Mouse (Mus musculus) neural tube, embryonic 12.5 days (tissue): Measurements from ENCODE around the gene Pomc. TPM values are rescaled to one million over a fixed set of nuclear protein-coding genes. Genes with fewer than 3 reads are reported as not detected.

Experiments used
- ATAC-seq: fragments of 200-750 bp; cut with Nextera tagmentation; 2 replicates; pipeline ENCODE4 v1.8.0; 2017; ENCODE audit warnings: low read depth, mild to moderate bottlenecking, moderate TSS enrichment, moderate library complexity; ENCODE audit not compliant: low FRiP score
- H3K27ac ChIP-seq: fragments of 300-500 bp; sonication (generic); 2 replicates; pipeline ENCODE4 v1.5.1; 2016
- H3K27me3 ChIP-seq: fragments of 300-500 bp; sonication (generic); replicated peaks from 2 replicates; pipeline ENCODE4 v1.6.1; 2016; ENCODE audit warnings: mild to moderate bottlenecking
- H3K36me3 ChIP-seq: fragments of 300-500 bp; sonication (generic); 2 replicates; pipeline ENCODE4 v1.6.1; 2016; ENCODE audit warnings: mild to moderate bottlenecking
- H3K4me1 ChIP-seq: fragments of 300-500 bp; sonication (generic); 2 replicates; pipeline ENCODE4 v1.6.1; 2016
- H3K4me2 ChIP-seq: fragments of 300-500 bp; sonication (generic); replicated peaks from 2 replicates; pipeline ENCODE4 v1.6.1; 2016; ENCODE audit warnings: mild to moderate bottlenecking
- H3K4me3 ChIP-seq: fragments of 300-500 bp; sonication (generic); 2 replicates; pipeline ENCODE4 v1.5.1; 2016
- H3K9ac ChIP-seq: fragments of 300-500 bp; sonication (generic); 2 replicates; pipeline ENCODE4 v1.6.1; 2016; ENCODE audit warnings: mild to moderate bottlenecking
- H3K9me3 ChIP-seq: fragments of 300-500 bp; sonication (generic); 2 replicates; pipeline ENCODE4 v1.6.1; 2016; ENCODE audit warnings: mild to moderate bottlenecking
- WGBS: fragments of 180-500 bp; shearing (Covaris S2); methylation state at CpG from one replicate; pipeline ENCODE4 v1.1.7; 2016; 5-methylcytosine and 5-hydroxymethylcytosine counted together
- polyA plus RNA-seq: library from polyadenylated mRNA; unstranded; fragments of >200 nt; fragmentation: Nextera tagmentation; extraction: Ambion mirVana; gene quantifications from 2 replicates; pipeline ENCODE4 v1.2.1, GENCODE M21; 2016

Pomc gene
- polyA plus RNA-seq, 1 experiment from 2014 or later: 6.6 TPM

DNA sequence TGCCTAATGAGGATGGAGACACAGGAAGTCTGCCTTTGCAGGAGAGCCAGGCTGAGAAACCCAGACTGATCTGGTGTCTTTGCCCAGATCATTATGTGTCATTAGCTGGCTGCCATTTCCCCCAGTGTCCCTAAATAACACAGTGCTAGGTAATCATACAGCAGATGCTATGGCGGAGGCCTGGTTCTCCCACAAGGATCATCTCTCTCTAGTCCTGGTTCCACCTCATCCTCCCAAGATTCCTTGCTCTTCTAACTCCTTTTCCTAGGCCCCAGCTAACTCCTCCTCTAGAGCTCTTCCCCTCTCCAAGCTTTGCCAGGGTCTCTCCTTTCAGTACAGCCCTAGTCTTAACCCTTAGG, 26.2 kb downstream of the Pomc start:
- peak; percentile 3; the same call in 1 of the 2 replicates for ATAC-seq
- no peak overlapping the region for H3K4me3 ChIP-seq
- no peaks in the 10 kb centered on the region for H3K9me3 ChIP-seq
- peak overlapping the region; percentile 90 for H3K4me2 ChIP-seq
- WGBS: 64% methylated on average over 1 of the region's 1 CpGs
- no peak overlapping the region for H3K27ac ChIP-seq
- H3K27me3 ChIP-seq: 0 out of 2 replicates have a peak, but pooled peaks cover 3% of the 10 kb centered on the region
- no peak overlapping the region for H3K9ac ChIP-seq
- peaks cover 10% of the 10 kb centered on the region; the same call in 1 of the 2 replicates for H3K4me1 ChIP-seq
- H3K36me3 ChIP-seq: peaks cover 52% of the 10 kb centered on the region

- H3K36me3 ChIP-seq: peaks cover 46% of the 10 kb centered on the region
- H3K27ac ChIP-seq: no peak overlapping the region
- H3K4me3 ChIP-seq: peak overlapping the region; percentile 27
- H3K27me3 ChIP-seq: 0 out of 2 replicates have a peak, but pooled peaks cover 3% of the 10 kb centered on the region
- H3K9ac ChIP-seq: peak overlapping the region; percentile 46
- peak; percentile 85 for ATAC-seq
- 1% methylated on average over 40 of the region's 41 CpGs for WGBS
- peak overlapping the region; percentile 90 for H3K4me2 ChIP-seq
- H3K4me1 ChIP-seq: peaks cover 10% of the 10 kb centered on the region; the same call in 1 of the 2 replicates
- no peaks in the 10 kb centered on the region for H3K9me3 ChIP-seq
Observed at GRCm38 (mm10) chr12:3981350-3982131, 26.8 kb downstream of the Pomc start.

DNA sequence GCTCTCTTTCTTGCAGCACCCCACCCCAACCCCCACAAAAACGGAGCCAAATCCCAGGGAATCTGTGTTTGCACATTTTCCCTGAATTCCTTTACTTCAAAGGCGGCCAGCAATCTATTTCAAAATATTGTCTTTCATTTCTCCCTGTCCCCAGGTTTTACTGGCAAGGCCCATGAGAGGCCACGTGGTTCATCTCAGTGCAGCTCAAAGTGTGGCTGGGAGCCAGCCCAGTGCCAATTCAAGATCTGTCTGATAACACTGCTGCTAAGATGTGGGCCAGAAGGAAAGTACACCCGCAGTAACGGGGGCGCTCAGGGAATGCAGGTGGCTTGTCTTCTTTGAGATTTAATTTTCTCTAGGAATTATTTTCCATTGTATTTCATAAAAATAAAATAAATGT, 27.5 kb downstream of the Pomc start:
- H3K27ac ChIP-seq: no peak overlapping the region
- peaks cover 39% of the 10 kb centered on the region for H3K36me3 ChIP-seq
- H3K4me3 ChIP-seq: peak overlapping the region; percentile 27; the same call in 1 of the 2 replicates
- 24% methylated on average over 6 of the region's 6 CpGs for WGBS
- no peak for ATAC-seq
- 0 out of 2 replicates have a peak, but pooled peaks cover 3% of the 10 kb centered on the region for H3K27me3 ChIP-seq
- no peaks in the 10 kb centered on the region for H3K9me3 ChIP-seq
- H3K9ac ChIP-seq: peak overlapping the region; percentile 46
- peak overlapping the region; percentile 90 for H3K4me2 ChIP-seq
- peaks cover 10% of the 10 kb centered on the region; the same call in 1 of the 2 replicates for H3K4me1 ChIP-seq

GRCm38 (mm10) chr12:3983736-3984135, 29.0 kb downstream of the Pomc start:
- H3K4me3 ChIP-seq: no peak overlapping the region
- H3K9ac ChIP-seq: no peak overlapping the region
- H3K27me3 ChIP-seq: 0 out of 2 replicates have a peak, but pooled peaks cover 3% of the 10 kb centered on the region
- peaks cover 26% of the 10 kb centered on the region for H3K36me3 ChIP-seq
- 6% methylated on average over 1 of the region's 1 CpGs for whole genome bisulfite sequencing
- ATAC-seq: no peak
- peaks cover 10% of the 10 kb centered on the region; the same call in 1 of the 2 replicates for H3K4me1 ChIP-seq
- H3K4me2 ChIP-seq: no peak overlapping the region
- no peaks in the 10 kb centered on the region for H3K9me3 ChIP-seq
- H3K27ac ChIP-seq: no peak overlapping the region

DNA sequence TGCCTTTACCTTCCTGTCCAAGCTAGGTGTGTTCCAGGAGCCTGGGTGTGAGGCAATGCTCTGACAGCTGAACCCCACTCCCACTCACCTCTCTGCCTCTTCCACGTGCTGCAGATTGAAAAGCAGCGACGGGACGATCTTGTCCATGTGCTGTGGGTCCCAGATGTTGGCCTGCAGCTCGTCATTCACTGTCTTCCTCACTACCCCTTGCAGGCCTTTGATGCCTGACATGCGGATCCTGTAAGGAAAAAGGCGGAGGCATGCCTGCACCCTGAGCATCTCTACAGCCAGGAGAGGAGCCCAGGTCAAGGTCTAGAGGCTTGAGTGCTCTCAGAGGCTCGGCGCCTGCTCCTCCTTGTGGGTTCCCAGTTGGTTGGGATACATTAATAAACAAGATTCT, 29.7 kb downstream of the Pomc start:
- no peak for ATAC-seq
- Histone ChIP-seq H3K4me3 (no peak overlapping the region), H3K9ac (no peak overlapping the region), H3K4me2 (no peak overlapping the region), H3K9me3 (no peaks in the 10 kb centered on the region), H3K27ac (no peak overlapping the region), H3K36me3 (peaks cover 23% of the 10 kb centered on the region), H3K4me1 (peaks cover 10% of the 10 kb centered on the region; the same call in 1 of the 2 replicates), H3K27me3 (0 out of 2 replicates have a peak, but pooled peaks cover 3% of the 10 kb centered on the region)
- WGBS: 83% methylated on average over 9 of the region's 9 CpGs

DNA sequence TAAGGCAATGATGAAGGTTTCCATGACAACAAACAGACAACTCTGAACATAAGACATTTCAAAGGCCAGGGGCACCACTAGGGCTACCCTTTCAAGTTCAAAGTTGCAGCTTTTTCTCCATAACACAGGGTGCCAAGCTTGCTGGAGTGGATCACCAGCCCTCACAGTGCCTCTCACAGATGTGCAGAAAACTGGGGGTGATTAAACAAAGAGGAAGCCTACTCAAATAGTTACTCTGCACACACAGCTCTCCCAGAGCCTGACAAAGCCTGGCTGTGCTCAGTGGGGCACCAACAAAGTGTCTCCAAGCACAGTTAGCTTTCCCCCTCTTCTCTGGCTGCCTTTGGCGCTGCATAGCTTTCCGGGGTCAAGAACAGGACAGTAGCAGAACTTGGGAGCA, 35.2 kb downstream of the Pomc start:
- 0 out of 2 replicates have a peak, but pooled peaks cover 12% of the 10 kb centered on the region for H3K4me1 ChIP-seq
- H3K4me3 ChIP-seq: no peak overlapping the region
- no peak overlapping the region for H3K9ac ChIP-seq
- H3K36me3 ChIP-seq: peaks cover 11% of the 10 kb centered on the region; the same call in 1 of the 2 replicates
- no peak overlapping the region for H3K4me2 ChIP-seq
- no peak overlapping the region for H3K27ac ChIP-seq
- WGBS: 13% methylated on average over 2 of the region's 2 CpGs
- H3K9me3 ChIP-seq: no peaks in the 10 kb centered on the region
- H3K27me3 ChIP-seq: no peaks in the 10 kb centered on the region
- no peak; the same call in 1 of the 2 replicates for ATAC-seq

DNA sequence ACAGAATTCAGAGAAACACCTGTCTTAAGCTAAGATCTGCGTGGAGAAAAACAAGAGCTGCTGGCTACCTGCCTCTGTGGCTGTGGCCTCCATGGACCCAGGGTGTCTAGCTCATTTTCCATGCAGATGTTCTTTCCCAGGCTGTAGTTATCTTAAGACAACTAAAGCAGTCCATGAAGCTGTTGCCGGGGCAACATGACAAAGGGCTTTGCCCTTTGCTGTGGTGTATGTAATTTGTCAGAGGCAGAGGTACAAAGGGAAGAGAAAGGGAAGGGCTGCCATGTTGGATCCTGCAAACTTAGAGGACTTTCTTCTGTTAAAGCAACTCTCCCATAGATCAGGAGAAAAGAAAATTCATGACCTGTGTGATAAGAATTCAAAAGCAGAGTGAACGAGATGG, 36.3 kb downstream of the Pomc start:
- no peak for ATAC-seq
- peaks cover 14% of the 10 kb centered on the region; the same call in 1 of the 2 replicates for H3K36me3 ChIP-seq
- H3K9ac ChIP-seq: no peak overlapping the region
- H3K27me3 ChIP-seq: no peaks in the 10 kb centered on the region
- 0 out of 2 replicates have a peak, but pooled peaks cover 12% of the 10 kb centered on the region for H3K4me1 ChIP-seq
- no peak overlapping the region for H3K4me2 ChIP-seq
- 41% methylated on average over 3 of the region's 3 CpGs for WGBS
- no peak overlapping the region for H3K27ac ChIP-seq
- H3K4me3 ChIP-seq: no peak overlapping the region
- no peaks in the 10 kb centered on the region for H3K9me3 ChIP-seq

- ATAC-seq: no peak
- 89% methylated on average over 9 of the region's 9 CpGs for WGBS
Observed at GRCm38 (mm10) chr12:3996749-3997148, 42.0 kb downstream of the Pomc start.

GRCm38 (mm10) chr12:4000406-4000805, 45.7 kb downstream of the Pomc start:
- Histone ChIP-seq H3K27ac (no peak overlapping the region), H3K27me3 (no peaks in the 10 kb centered on the region), H3K4me3 (no peak overlapping the region), H3K4me2 (no peak overlapping the region), H3K36me3 (peaks cover 15% of the 10 kb centered on the region), H3K9ac (no peak overlapping the region), H3K4me1 (no peaks in the 10 kb centered on the region), H3K9me3 (no peaks in the 10 kb centered on the region)
- ATAC-seq: no peak
- WGBS: 95% methylated on average over 5 of the region's 5 CpGs

More at GRCm38 (mm10) chr12:3996749-3997148, 42.0 kb downstream of the Pomc start:
- H3K4me1 ChIP-seq: no peaks in the 10 kb centered on the region
- H3K4me3 ChIP-seq: no peak overlapping the region
- H3K27me3 ChIP-seq: no peaks in the 10 kb centered on the region
- H3K4me2 ChIP-seq: no peak overlapping the region
- peaks cover 26% of the 10 kb centered on the region for H3K36me3 ChIP-seq
- H3K27ac ChIP-seq: no peak overlapping the region
- H3K9me3 ChIP-seq: no peaks in the 10 kb centered on the region
- H3K9ac ChIP-seq: no peak overlapping the region

DNA sequence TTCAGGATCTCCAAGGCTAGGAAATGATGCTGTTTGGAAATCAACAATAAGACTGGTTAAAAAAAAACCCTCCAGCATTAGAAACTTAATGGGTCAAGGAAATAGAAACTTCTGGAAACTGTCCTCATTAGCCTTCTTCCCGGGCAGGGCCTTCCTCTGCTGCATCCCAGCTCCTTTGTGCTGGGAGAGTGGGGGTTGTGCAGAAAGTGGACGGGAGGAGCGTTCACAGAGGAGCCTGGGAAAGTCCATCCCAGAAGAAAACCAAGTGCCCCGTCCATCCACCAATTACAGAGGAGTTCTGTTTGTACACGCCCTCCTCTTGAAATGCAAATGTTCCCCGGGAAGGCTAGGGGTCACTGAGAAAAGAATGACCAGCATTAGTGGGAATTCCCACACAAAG, 49.9 kb downstream of the Pomc start:
- Histone ChIP-seq H3K9me3 (no peaks in the 10 kb centered on the region), H3K36me3 (peaks cover under 1% of the 10 kb centered on the region; the same call in 1 of the 2 replicates), H3K27ac (no peak overlapping the region), H3K4me3 (no peak overlapping the region), H3K27me3 (no peaks in the 10 kb centered on the region), H3K9ac (no peak overlapping the region), H3K4me1 (peaks cover 32% of the 10 kb centered on the region), H3K4me2 (no peak overlapping the region)
- ATAC-seq: no peak
- WGBS: 7% methylated on average over 6 of the region's 6 CpGs

- Histone ChIP-seq H3K9ac (no peak overlapping the region), H3K36me3 (no peaks in the 10 kb centered on the region; the same call in 1 of the 2 replicates), H3K4me1 (peaks cover 33% of the 10 kb centered on the region), H3K27ac (no peak overlapping the region), H3K4me3 (no peak overlapping the region), H3K27me3 (no peaks in the 10 kb centered on the region), H3K4me2 (no peak overlapping the region), H3K9me3 (no peaks in the 10 kb centered on the region)
- ATAC-seq: no peak
- WGBS: 88% methylated on average over 7 of the region's 7 CpGs
Observed at GRCm38 (mm10) chr12:4006079-4006478, 51.3 kb downstream of the Pomc start.

GRCm38 (mm10) chr12:4007181-4007580, 52.4 kb downstream of the Pomc start:
- Histone ChIP-seq H3K4me3 (no peak overlapping the region), H3K36me3 (no peaks in the 10 kb centered on the region; the same call in 1 of the 2 replicates), H3K27ac (no peak overlapping the region), H3K9me3 (no peaks in the 10 kb centered on the region), H3K9ac (no peak overlapping the region), H3K27me3 (no peaks in the 10 kb centered on the region), H3K4me2 (no peak overlapping the region), H3K4me1 (peaks cover 33% of the 10 kb centered on the region)
- WGBS: 46% methylated on average over 4 of the region's 4 CpGs
- ATAC-seq: no peak
